Mouse (Mus musculus) embryonic facial prominence, embryonic 12.5 days (tissue): ENCODE measurements around the gene Wdr90. TPM values are rescaled to one million over a fixed set of nuclear protein-coding genes. Genes with fewer than 3 reads are reported as not detected.

Experiments
- ATAC-seq: fragments of 200-750 bp; cut with Nextera tagmentation; 2 replicates; pipeline ENCODE4 v1.8.0; 2017; ENCODE audit not compliant: insufficient number of reproducible peaks, insufficient read depth, low FRiP score, low TSS enrichment
- H3K27ac ChIP-seq: fragments of 300-500 bp; sonication (generic); 2 replicates; pipeline ENCODE4 v1.5.1; 2016; ENCODE audit warnings: mild to moderate bottlenecking
- H3K27me3 ChIP-seq: fragments of 300-500 bp; sonication (generic); 2 replicates; pipeline ENCODE4 v1.6.1; 2016; ENCODE audit warnings: mild to moderate bottlenecking, moderate library complexity
- H3K36me3 ChIP-seq: fragments of 300-500 bp; sonication (generic); 2 replicates; pipeline ENCODE4 v1.6.1; 2016; ENCODE audit warnings: mild to moderate bottlenecking
- H3K4me1 ChIP-seq: fragments of 300-500 bp; sonication (generic); 2 replicates; pipeline ENCODE4 v1.6.1; 2016
- H3K4me2 ChIP-seq: fragments of 300-500 bp; sonication (generic); replicated peaks from 2 replicates; pipeline ENCODE4 v1.6.1; 2016; ENCODE audit warnings: mild to moderate bottlenecking, moderate library complexity
- H3K4me3 ChIP-seq: fragments of 300-500 bp; sonication (generic); 2 replicates; pipeline ENCODE4 v1.5.1; 2016; ENCODE audit warnings: mild to moderate bottlenecking
- H3K9ac ChIP-seq: fragments of 300-500 bp; sonication (generic); 2 replicates; pipeline ENCODE4 v1.6.1; 2016; ENCODE audit warnings: mild to moderate bottlenecking, moderate library complexity
- H3K9me3 ChIP-seq: fragments of 300-500 bp; sonication (generic); 2 replicates; pipeline ENCODE4 v1.6.1; 2016; ENCODE audit warnings: mild to moderate bottlenecking, moderate library complexity
- WGBS: fragments of 180-500 bp; shearing (Covaris S2); methylation state at CpG from one replicate; pipeline ENCODE4 v1.1.7; 2016; 5-methylcytosine and 5-hydroxymethylcytosine counted together
- polyA plus RNA-seq: library from polyadenylated mRNA; unstranded; fragments of >200 nt; fragmentation: Nextera tagmentation; extraction: Ambion mirVana; gene quantifications from 2 replicates; pipeline ENCODE4 v1.2.1, GENCODE M21; 2016

The Wdr90 gene
- polyA plus RNA-seq, 1 experiment from 2014 or later = 36.3 TPM

- Histone ChIP-seq H3K4me3 (peak overlapping the region; percentile 67), H3K9ac (no peak overlapping the region), H3K4me2 (peak overlapping the region; percentile 87), H3K27me3 (no peaks in the 10 kb centered on the region), H3K36me3 (no peaks in the 10 kb centered on the region), H3K27ac (no peak overlapping the region), H3K4me1 (peaks cover 14% of the 10 kb centered on the region), H3K9me3 (no peaks in the 10 kb centered on the region)
- no peak for ATAC-seq
- WGBS = 13% methylated on average over 7 of the region's 7 CpGs
Observed at GRCm38 (mm10) chr17:25867509-25867835, 6.2 kb upstream of the Wdr90 start.

GRCm38 (mm10) chr17:25866172-25866571 lies 4.9 kb upstream of the Wdr90 start:
- H3K9ac ChIP-seq = no peak overlapping the region
- H3K4me2 ChIP-seq = no peak overlapping the region
- H3K36me3 ChIP-seq = no peaks in the 10 kb centered on the region
- H3K4me3 ChIP-seq = no peak overlapping the region
- no peak overlapping the region for H3K27ac ChIP-seq
- 90% methylated on average over 3 of the region's 3 CpGs for WGBS
- no peak for ATAC-seq
- no peaks in the 10 kb centered on the region for H3K27me3 ChIP-seq
- H3K4me1 ChIP-seq = peaks cover 21% of the 10 kb centered on the region
- no peaks in the 10 kb centered on the region for H3K9me3 ChIP-seq

- no peaks in the 10 kb centered on the region for H3K9me3 ChIP-seq
- H3K27ac ChIP-seq = no peak overlapping the region
- H3K4me2 ChIP-seq = no peak overlapping the region
- H3K36me3 ChIP-seq = no peaks in the 10 kb centered on the region
- no peaks in the 10 kb centered on the region for H3K27me3 ChIP-seq
- no peak overlapping the region for H3K4me3 ChIP-seq
- 90% methylated on average over 11 of the region's 11 CpGs for WGBS
- no peak for ATAC-seq
- H3K9ac ChIP-seq = no peak overlapping the region
- peaks cover 28% of the 10 kb centered on the region for H3K4me1 ChIP-seq
Observed at GRCm38 (mm10) chr17:25865288-25865687, 4.0 kb upstream of the Wdr90 start.

- ATAC-seq = no peak
- Histone ChIP-seq H3K4me1 (peaks cover 31% of the 10 kb centered on the region), H3K4me3 (no peak overlapping the region), H3K27me3 (no peaks in the 10 kb centered on the region), H3K9me3 (no peaks in the 10 kb centered on the region), H3K9ac (no peak overlapping the region), H3K4me2 (no peak overlapping the region), H3K36me3 (no peaks in the 10 kb centered on the region), H3K27ac (no peak overlapping the region)
- WGBS = 88% methylated on average over 14 of the region's 14 CpGs
Observed at GRCm38 (mm10) chr17:25864311-25864710, 3.0 kb upstream of the Wdr90 start.

- Histone ChIP-seq H3K36me3 (no peaks in the 10 kb centered on the region), H3K9ac (no peak overlapping the region), H3K27me3 (no peaks in the 10 kb centered on the region), H3K4me2 (no peak overlapping the region), H3K4me1 (peaks cover 27% of the 10 kb centered on the region), H3K9me3 (no peaks in the 10 kb centered on the region), H3K27ac (no peak overlapping the region), H3K4me3 (no peak overlapping the region)
- 90% methylated on average over 6 of the region's 6 CpGs for WGBS
- no peak for ATAC-seq
Observed at GRCm38 (mm10) chr17:25863681-25864080, 2.4 kb upstream of the Wdr90 start.

GRCm38 (mm10) chr17:25861704-25862612 lies 657 bp upstream of the Wdr90 start:
- peak overlapping the region; percentile 72 for H3K4me3 ChIP-seq
- no peaks in the 10 kb centered on the region for H3K36me3 ChIP-seq
- H3K27ac ChIP-seq = peak overlapping the region; percentile 86
- H3K4me2 ChIP-seq = peak overlapping the region; percentile 89
- H3K9ac ChIP-seq = peak overlapping the region; percentile 82
- no peaks in the 10 kb centered on the region for H3K9me3 ChIP-seq
- no peak for ATAC-seq
- 14% methylated on average over 6 of the region's 6 CpGs for WGBS
- no peaks in the 10 kb centered on the region for H3K27me3 ChIP-seq
- H3K4me1 ChIP-seq = peaks cover 17% of the 10 kb centered on the region

- ATAC-seq = no peak
- H3K4me1 ChIP-seq = peaks cover 17% of the 10 kb centered on the region
- H3K27ac ChIP-seq = no peak overlapping the region
- no peaks in the 10 kb centered on the region for H3K9me3 ChIP-seq
- H3K4me2 ChIP-seq = peak overlapping the region; percentile 89
- H3K4me3 ChIP-seq = peak overlapping the region; percentile 72; the same call in 1 of the 2 replicates
- WGBS = 88% methylated on average over 6 of the region's 6 CpGs
- H3K36me3 ChIP-seq = peaks cover 8% of the 10 kb centered on the region
- no peaks in the 10 kb centered on the region for H3K27me3 ChIP-seq
- H3K9ac ChIP-seq = peak overlapping the region; percentile 82; the same call in 1 of the 2 replicates
Observed at GRCm38 (mm10) chr17:25860229-25860628, 1.1 kb downstream of the Wdr90 start.

- WGBS = 1% methylated on average over 21 of the region's 21 CpGs
- Histone ChIP-seq H3K4me3 (peak within 1 kb of the TSS; percentile 85), H3K4me1 (peaks cover 11% of the 10 kb centered on the region), H3K27me3 (no peaks in the 10 kb centered on the region), H3K9me3 (no peaks in the 10 kb centered on the region), H3K4me2 (peak within 1 kb of the TSS; percentile 91), H3K27ac (peak within 1 kb of the TSS; percentile 82), H3K36me3 (peaks cover 56% of the 10 kb centered on the region), H3K9ac (peak within 1 kb of the TSS; percentile 91)
- ATAC-seq = peak; percentile 90
Observed at GRCm38 (mm10) chr17:25844396-25844901, 16.9 kb downstream of the Wdr90 start, which contains the start of gene Rhot2. Gene Rhot2 (minus strand): TSS chr17:25844851.

GRCm38 (mm10) chr17:25843636-25844395 lies 17.5 kb downstream of the Wdr90 start:
- H3K27me3 ChIP-seq = no peaks in the 10 kb centered on the region
- peaks cover 11% of the 10 kb centered on the region for H3K4me1 ChIP-seq
- no peaks in the 10 kb centered on the region for H3K9me3 ChIP-seq
- peak overlapping the region; percentile 91 for H3K4me2 ChIP-seq
- ATAC-seq = 0 out of 2 replicates have a peak, but pooled peaks have one; percentile 4
- peak overlapping the region; percentile 91 for H3K9ac ChIP-seq
- H3K27ac ChIP-seq = peak overlapping the region; percentile 82
- 2% methylated on average over 38 of the region's 38 CpGs for WGBS
- H3K4me3 ChIP-seq = peak overlapping the region; percentile 85
- peaks cover 58% of the 10 kb centered on the region for H3K36me3 ChIP-seq

GRCm38 (mm10) chr17:25843122-25843521 lies 18.2 kb downstream of the Wdr90 start:
- Histone ChIP-seq H3K36me3 (peaks cover 59% of the 10 kb centered on the region), H3K27me3 (no peaks in the 10 kb centered on the region), H3K4me1 (peaks cover 11% of the 10 kb centered on the region), H3K4me3 (peak overlapping the region; percentile 85), H3K9ac (peak overlapping the region; percentile 91), H3K4me2 (peak overlapping the region; percentile 91), H3K27ac (no peak overlapping the region; the same call in 1 of the 2 replicates), H3K9me3 (no peaks in the 10 kb centered on the region)
- no peak for ATAC-seq
- WGBS = 91% methylated on average over 4 of the region's 4 CpGs

- H3K4me1 ChIP-seq = peaks cover 15% of the 10 kb centered on the region
- H3K4me3 ChIP-seq = no peak overlapping the region
- peaks cover 59% of the 10 kb centered on the region for H3K36me3 ChIP-seq
- H3K9ac ChIP-seq = no peak overlapping the region
- no peak overlapping the region for H3K27ac ChIP-seq
- no peak for ATAC-seq
- H3K4me2 ChIP-seq = no peak overlapping the region
- H3K9me3 ChIP-seq = no peaks in the 10 kb centered on the region
- 80% methylated on average over 3 of the region's 3 CpGs for WGBS
- no peaks in the 10 kb centered on the region for H3K27me3 ChIP-seq
Observed at GRCm38 (mm10) chr17:25842509-25842908, 18.8 kb downstream of the Wdr90 start.
